Comparison of ENCODE assay signal across 16 mouse cellular contexts in the genomic region with DNA sequence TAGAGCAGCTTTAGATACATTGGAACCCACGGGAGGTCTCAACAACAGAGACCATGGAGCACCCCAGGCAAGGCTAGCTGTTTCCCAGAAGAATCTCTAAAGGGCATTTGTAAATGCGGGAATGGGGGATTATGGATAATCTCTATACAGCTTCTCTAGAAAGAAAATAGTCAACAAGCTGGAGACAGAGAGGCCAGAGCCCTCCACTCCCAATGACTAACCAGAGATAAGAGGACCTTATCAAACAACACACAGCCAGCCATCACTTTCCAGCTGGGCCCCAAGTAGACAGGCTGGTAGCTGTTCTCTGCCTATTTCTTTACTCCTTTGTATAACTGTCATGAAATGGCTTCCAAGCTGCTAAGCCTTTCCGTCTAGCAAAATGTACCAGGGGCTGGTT. TPM values are rescaled to one million over a fixed set of nuclear protein-coding genes. Genes with fewer than 3 reads are reported as not detected.
DNase-seq lines count a peak whose midpoint lies in the region; ATAC-seq lines count a peak whose summit lies in the region.
"Had no signal": no experiment of that assay in that cellular context is flagged by ENCODE, and none has a peak within 500 bp of the region (broad histone marks: within the 10 kb centered on the region; RNA-seq: fewer than 3 reads in every experiment).

No protein-coding gene starts in this region.

- peak overlapping the region; percentile 16; the same call in 1 of the 2 replicates for H3K27ac ChIP-seq in heart, embryonic 16.5 days (ENCODE audit: low read length)
- peak overlapping the region; percentile 44 for H3K27ac ChIP-seq in embryonic facial prominence, embryonic 10.5 days (replicated peaks)
- H3K27ac ChIP-seq in limb, embryonic 10.5 days = peak overlapping the region; percentile 42; the same call in 1 of the 2 replicates
- H3K27ac ChIP-seq: limb, embryonic 12.5 days; neural tube, embryonic 12.5 days had no signal

- 30% methylated on average over 3 of the region's 3 CpGs for WGBS in heart, embryonic 16.5 days
- WGBS in embryonic facial prominence, embryonic 10.5 days = 69% methylated on average over 3 of the region's 3 CpGs
- 73% methylated on average over 3 of the region's 3 CpGs for WGBS in limb, embryonic 10.5 days

- no peaks in the 10 kb centered on the region for H3K27me3 ChIP-seq in heart, embryonic 16.5 days (ENCODE audit: control insufficient read depth, insufficient read depth, low read length)
- no peaks in the 10 kb centered on the region for H3K27me3 ChIP-seq in embryonic facial prominence, embryonic 10.5 days (replicated peaks; ENCODE audit: low read depth, poor library complexity, severe bottlenecking)
- no peaks in the 10 kb centered on the region for H3K27me3 ChIP-seq in limb, embryonic 10.5 days (ENCODE audit: low read depth, poor library complexity, severe bottlenecking)
- H3K27me3 ChIP-seq: limb, embryonic 12.5 days; neural tube, embryonic 12.5 days had no signal

- no peaks in the 10 kb centered on the region for H3K36me3 ChIP-seq in heart, embryonic 16.5 days (ENCODE audit: control insufficient read depth, insufficient read depth)
- H3K36me3 ChIP-seq in embryonic facial prominence, embryonic 10.5 days (replicated peaks) = no peaks in the 10 kb centered on the region
- no peaks in the 10 kb centered on the region for H3K36me3 ChIP-seq in limb, embryonic 10.5 days
- H3K36me3 ChIP-seq: limb, embryonic 12.5 days; neural tube, embryonic 12.5 days had no signal

- peaks cover 11% of the 10 kb centered on the region for H3K4me1 ChIP-seq in heart, embryonic 16.5 days (ENCODE audit: control insufficient read depth, insufficient read depth, low read length)
- H3K4me1 ChIP-seq in embryonic facial prominence, embryonic 10.5 days = peaks cover 23% of the 10 kb centered on the region
- peaks cover 19% of the 10 kb centered on the region for H3K4me1 ChIP-seq in limb, embryonic 10.5 days

- no peaks in the 10 kb centered on the region for H3K9me3 ChIP-seq in heart, embryonic 16.5 days (replicated peaks; ENCODE audit: control insufficient read depth, low read length)
- no peaks in the 10 kb centered on the region for H3K9me3 ChIP-seq in embryonic facial prominence, embryonic 10.5 days
- no peaks in the 10 kb centered on the region for H3K9me3 ChIP-seq in limb, embryonic 10.5 days (replicated peaks)
- H3K9me3 ChIP-seq: limb, embryonic 12.5 days; neural tube, embryonic 12.5 days had no signal

- no peak for DNase-seq in heart, adult 9 months (ENCODE audit: low spot score in 2 of 2)
- no peak for DNase-seq in embryonic facial prominence, embryonic 10.5 days (ENCODE audit: low spot score)
- DNase-seq in limb, embryonic 10.5 days (ENCODE audit: low spot score) = no peak
- no peak for DNase-seq in kidney, adult 18-20 months
- no peak for DNase-seq in gastrocnemius, postnatal 36 days
- DNase-seq: adrenal gland, postnatal 14 days; cerebellum, adult 9-11 months; forebrain, postnatal 0 days; kidney, postnatal 4 days; layer of hippocampus, postnatal 36 days; right cerebral cortex, postnatal 4 days; thymus, adult 2 months had no signal

- no peak overlapping the region for H3K9ac ChIP-seq in heart, embryonic 16.5 days (ENCODE audit: low read length)
- H3K9ac ChIP-seq: forebrain, postnatal 0 days; limb, embryonic 12.5 days; neural tube, embryonic 12.5 days had no signal

- no peak overlapping the region for H3K4me2 ChIP-seq in heart, embryonic 16.5 days (ENCODE audit: low read depth, low read length)
- H3K4me2 ChIP-seq: limb, embryonic 12.5 days; neural tube, embryonic 12.5 days had no signal

- intact Hi-C loops in gastrocnemius, postnatal 36 days (cut with DNase I) = loop anchor here (5.0 kb wide), 1 partner anchor 222 kb away; a partner anchor contains a TSS

- H3K4me3 ChIP-seq in heart, embryonic 16.5 days (ENCODE audit: low read length) = no peak overlapping the region
- H3K4me3 ChIP-seq in embryonic facial prominence, embryonic 10.5 days = no peak overlapping the region
- H3K4me3 ChIP-seq in limb, embryonic 10.5 days = no peak overlapping the region
- H3K4me3 ChIP-seq: limb, embryonic 12.5 days; neural tube, embryonic 12.5 days had no signal

- no peak for ATAC-seq in heart, embryonic 16.5 days (replicated peaks; ENCODE audit: extremely low read depth, insufficient read depth, low FRiP score)
- ATAC-seq in megakaryocyte progenitor cell, adult 5-6 weeks (replicated peaks; ENCODE audit: poor library complexity) = peak; percentile 44
- ATAC-seq: forebrain, postnatal 0 days had no signal

RNA-seq across cellular contexts. Expression of a gene that starts 7.0 kb away (rescaled TPM):
- 46.3 and 56.0 TPM in 2 replicates for polyA plus RNA-seq in heart, embryonic 16.5 days (2015; fragmentation: Nextera tagmentation; extraction: Ambion mirVana)
- 105 and 112 TPM in 2 replicates for polyA plus RNA-seq in embryonic facial prominence, embryonic 10.5 days (2016; fragmentation: Nextera tagmentation; extraction: Ambion mirVana)
- polyA plus RNA-seq in limb, embryonic 10.5 days (2016; fragmentation: Nextera tagmentation; extraction: Ambion mirVana) = 101 and 110 TPM in 2 replicates
- total RNA-seq in megakaryocyte progenitor cell, adult 5-6 weeks (2015) = 60.0 and 75.1 TPM in 2 replicates
- total RNA-seq in megakaryocyte progenitor cell, adult 5-6 weeks (2017) = 82.4 and 96.9 TPM in 2 replicates
- under 1 TPM; 0.30 to 0.36 TPM for total RNA-seq in gastrocnemius, postnatal 36 days (2021)
